Mouse (Mus musculus) hindbrain, embryonic 11.5 days (tissue): ENCODE results near the gene Camk1. TPM values are rescaled to one million over a fixed set of nuclear protein-coding genes. Genes with fewer than 3 reads are reported as not detected.

Source experiments
- ATAC-seq: fragments of 200-750 bp; cut with Nextera tagmentation; 2 replicates; pipeline ENCODE4 v1.8.0; 2017; ENCODE audit warnings: mild to moderate bottlenecking, moderate TSS enrichment, moderate library complexity; ENCODE audit not compliant: low FRiP score
- DNase-seq: peaks from one replicate; pipeline ENCODE4 v3.0.0-alpha.2; 2015; ENCODE audit warnings: low spot score
- H3K27ac ChIP-seq: fragments of 300-500 bp; sonication (generic); 2 replicates; pipeline ENCODE4 v1.5.1; 2014; ENCODE audit warnings: mild to moderate bottlenecking, low read depth, low read length
- H3K27me3 ChIP-seq: fragments of 300-500 bp; sonication (generic); 2 replicates; pipeline ENCODE4 v1.6.1; 2014; ENCODE audit warnings: mild to moderate bottlenecking, low read length, moderate library complexity, mixed read lengths; ENCODE audit not compliant: control insufficient read depth, insufficient read depth
- H3K36me3 ChIP-seq: fragments of 300-500 bp; sonication (generic); 2 replicates; pipeline ENCODE4 v1.6.1; 2014; ENCODE audit warnings: mild to moderate bottlenecking, low read length, moderate library complexity, mixed read lengths; ENCODE audit not compliant: control insufficient read depth, insufficient read depth
- H3K4me1 ChIP-seq: fragments of 300-500 bp; sonication (generic); replicated peaks from 2 replicates; pipeline ENCODE4 v1.6.1; 2014; ENCODE audit warnings: low read length, mixed read lengths; ENCODE audit not compliant: control insufficient read depth, insufficient read depth
- H3K4me2 ChIP-seq: fragments of 300-500 bp; sonication (generic); replicated peaks from 2 replicates; pipeline ENCODE4 v1.6.1; 2014; ENCODE audit warnings: mild to moderate bottlenecking, low read depth, low read length
- H3K4me3 ChIP-seq: fragments of 300-500 bp; sonication (generic); 2 replicates; pipeline ENCODE4 v1.5.1; 2014; ENCODE audit warnings: low read depth, low read length
- H3K9ac ChIP-seq: fragments of 300-500 bp; sonication (generic); 2 replicates; pipeline ENCODE4 v1.6.1; 2014; ENCODE audit warnings: low read depth, low read length
- H3K9me3 ChIP-seq: fragments of 300-500 bp; sonication (generic); 2 replicates; pipeline ENCODE4 v1.6.1; 2016; ENCODE audit warnings: low read length; ENCODE audit not compliant: control insufficient read depth
- WGBS: fragments of 180-500 bp; shearing (Covaris S2); extraction: QIAGEN DNeasy Blood & Tissue Kit; methylation state at CpG from one replicate; pipeline ENCODE4 v1.1.7; 2014; 5-methylcytosine and 5-hydroxymethylcytosine counted together
- polyA plus RNA-seq: library from polyadenylated mRNA; unstranded; fragments of >200 nt; fragmentation: Nextera tagmentation; extraction: Ambion mirVana; gene quantifications from 2 replicates; pipeline ENCODE4 v1.2.1, GENCODE M21; 2014

Gene Camk1
- polyA plus RNA-seq, 1 experiment from 2014 or later, result 57.7 TPM

DNA sequence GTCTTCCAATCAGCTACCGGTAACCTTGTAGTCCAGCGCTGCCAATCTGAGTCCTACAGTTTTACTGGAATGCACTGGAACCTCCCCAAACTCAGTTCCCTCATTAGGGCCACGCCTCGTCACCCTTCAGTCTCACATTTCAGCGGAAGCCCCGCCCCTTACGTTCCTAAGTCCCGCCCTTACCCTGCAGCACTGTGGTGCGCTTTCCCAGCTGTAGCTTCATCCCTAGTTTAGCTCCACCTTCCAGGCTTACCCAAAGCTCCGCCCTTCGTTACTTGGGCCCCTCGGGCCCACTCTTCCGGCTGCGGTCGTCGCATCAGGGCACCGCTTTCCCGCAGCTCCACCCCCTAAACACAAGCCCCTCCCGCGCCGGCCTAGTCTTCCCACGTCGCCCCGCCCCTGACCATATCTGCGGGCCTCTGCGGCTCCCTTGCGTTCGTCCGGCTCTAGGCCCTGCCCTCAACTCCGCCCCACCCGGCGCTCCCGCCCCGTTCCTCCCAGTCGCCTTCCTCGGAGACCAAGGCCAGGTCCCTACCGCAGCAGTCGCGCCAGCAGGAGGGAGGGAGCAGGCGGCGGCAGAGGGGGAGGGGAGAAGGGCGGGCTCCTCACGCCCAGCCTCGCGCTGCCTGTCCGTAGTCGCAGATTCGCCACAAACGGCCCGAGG lies 37.3 kb downstream of the Camk1 start:
- no peaks in the 10 kb centered on the region for H3K9me3 ChIP-seq
- peak overlapping the region; percentile 98 for H3K4me2 ChIP-seq
- peak overlapping the region; percentile 96 for H3K9ac ChIP-seq
- H3K27ac ChIP-seq, result peak overlapping the region; percentile 99
- ATAC-seq (peak; percentile 98), DNase-seq (peak; percentile 98)
- peaks cover 4% of the 10 kb centered on the region; the same call in 1 of the 2 replicates for H3K36me3 ChIP-seq
- H3K27me3 ChIP-seq, result no peaks in the 10 kb centered on the region
- H3K4me1 ChIP-seq, result peaks cover 10% of the 10 kb centered on the region
- WGBS, result under 1% methylated on average over 50 of the region's 50 CpGs
- H3K4me3 ChIP-seq, result peak overlapping the region; percentile 97

DNA sequence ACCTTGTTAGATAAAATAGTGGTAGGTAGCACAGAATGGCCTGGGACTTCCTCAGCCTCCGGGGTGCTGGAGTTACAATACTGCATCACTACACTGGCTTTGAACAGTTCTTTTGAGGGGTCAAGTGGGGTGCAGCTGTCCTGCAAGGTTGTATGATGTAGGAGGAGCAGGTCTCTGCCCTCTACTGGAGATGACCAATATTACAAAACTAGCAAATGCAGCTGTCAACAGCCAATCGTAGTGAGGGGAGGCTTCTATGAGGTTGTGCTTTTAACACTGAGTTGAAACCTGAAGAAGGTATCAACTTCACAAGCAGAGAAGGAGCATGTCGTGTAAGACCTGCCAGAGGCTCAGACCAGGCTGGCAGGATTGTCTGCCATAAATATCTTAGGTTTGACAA lies 41.5 kb downstream of the Camk1 start:
- H3K9ac ChIP-seq, result no peak overlapping the region
- H3K36me3 ChIP-seq, result no peaks in the 10 kb centered on the region
- no peak overlapping the region for H3K27ac ChIP-seq
- H3K4me1 ChIP-seq, result 0 out of 2 replicates have a peak, but pooled peaks cover 2% of the 10 kb centered on the region
- no peaks in the 10 kb centered on the region for H3K27me3 ChIP-seq
- no peak overlapping the region for H3K4me2 ChIP-seq
- no peak for ATAC-seq
- no peak overlapping the region for H3K4me3 ChIP-seq
- peak; percentile 49 for DNase-seq
- WGBS, result 23% methylated on average over 3 of the region's 3 CpGs
- no peaks in the 10 kb centered on the region for H3K9me3 ChIP-seq

DNA sequence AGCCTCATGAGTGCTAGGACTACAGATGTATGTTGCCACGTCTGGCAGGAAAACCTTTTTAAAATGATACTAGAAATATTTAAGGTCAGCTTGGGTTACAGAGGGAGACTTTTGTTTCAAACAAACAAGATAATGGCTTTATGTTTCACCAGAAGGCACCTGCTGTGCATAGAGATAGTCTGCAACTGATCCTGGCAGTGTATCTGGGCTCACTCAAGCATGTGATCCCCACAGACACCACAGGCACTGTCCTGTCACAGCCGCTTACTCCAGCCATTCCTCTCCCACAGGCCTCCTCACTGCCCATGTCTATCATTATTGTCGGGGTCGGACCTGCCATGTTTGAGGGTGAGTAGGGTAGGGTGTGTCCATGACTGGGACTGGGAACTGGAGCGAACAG lies 42.4 kb downstream of the Camk1 start:
- H3K4me3 ChIP-seq, result no peak overlapping the region
- H3K9me3 ChIP-seq, result no peaks in the 10 kb centered on the region
- ATAC-seq (no peak), DNase-seq (no peak)
- H3K27ac ChIP-seq, result no peak overlapping the region
- no peaks in the 10 kb centered on the region for H3K36me3 ChIP-seq
- 0 out of 2 replicates have a peak, but pooled peaks cover 2% of the 10 kb centered on the region for H3K4me1 ChIP-seq
- no peak overlapping the region for H3K9ac ChIP-seq
- H3K27me3 ChIP-seq, result no peaks in the 10 kb centered on the region
- WGBS, result 81% methylated on average over 5 of the region's 5 CpGs
- no peak overlapping the region for H3K4me2 ChIP-seq

DNA sequence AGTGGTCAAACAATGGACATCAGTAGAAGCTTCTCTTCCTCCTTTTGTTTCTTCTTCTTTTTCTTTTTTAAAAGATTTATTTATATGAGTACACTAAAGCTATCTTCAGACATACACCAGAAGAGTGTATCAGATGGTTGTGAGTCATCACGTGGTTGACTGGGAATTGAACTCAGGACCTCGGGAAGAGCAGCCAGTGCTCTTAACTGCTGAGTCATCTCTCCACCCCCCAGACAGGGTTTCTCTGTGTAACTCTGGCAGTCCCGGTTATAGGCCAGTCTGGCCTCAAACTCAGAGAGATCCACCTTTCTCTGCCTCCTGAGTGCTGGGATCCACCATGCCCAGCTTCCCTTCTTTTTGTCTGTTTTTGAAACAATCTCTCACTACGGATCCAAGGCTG lies 47.1 kb downstream of the Camk1 start:
- no peak overlapping the region for H3K4me2 ChIP-seq
- H3K36me3 ChIP-seq, result no peaks in the 10 kb centered on the region
- H3K9me3 ChIP-seq, result no peaks in the 10 kb centered on the region
- no peak overlapping the region for H3K4me3 ChIP-seq
- WGBS, result 77% methylated on average over 4 of the region's 4 CpGs
- ATAC-seq (no peak), DNase-seq (no peak)
- H3K27ac ChIP-seq, result no peak overlapping the region
- H3K27me3 ChIP-seq, result no peaks in the 10 kb centered on the region
- no peaks in the 10 kb centered on the region for H3K4me1 ChIP-seq
- no peak overlapping the region for H3K9ac ChIP-seq

DNA sequence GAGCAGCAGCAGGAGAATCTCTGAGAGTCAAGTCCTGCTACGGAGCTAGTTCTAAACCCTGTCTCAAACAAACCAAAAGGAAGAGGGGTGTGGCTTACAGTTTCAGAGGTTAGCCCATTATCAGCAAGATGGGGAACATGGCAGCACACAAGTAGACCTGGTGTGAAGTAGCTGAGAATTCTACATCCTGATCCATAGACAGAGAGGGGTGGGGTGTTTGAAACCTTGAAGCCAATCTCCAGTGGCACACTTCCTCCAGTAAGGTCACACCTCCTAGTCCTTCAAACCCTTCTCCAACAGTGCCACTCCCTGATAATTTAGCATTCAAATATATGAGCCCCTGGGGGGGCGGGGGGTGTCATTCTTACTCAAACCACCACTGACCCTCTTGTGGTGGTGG lies 47.7 kb downstream of the Camk1 start:
- Histone ChIP-seq H3K27ac (no peak overlapping the region), H3K4me3 (no peak overlapping the region), H3K27me3 (no peaks in the 10 kb centered on the region), H3K4me2 (no peak overlapping the region), H3K9me3 (no peaks in the 10 kb centered on the region), H3K9ac (no peak overlapping the region), H3K4me1 (no peaks in the 10 kb centered on the region), H3K36me3 (no peaks in the 10 kb centered on the region)
- WGBS, result 87% methylated on average over 2 of the region's 2 CpGs
- ATAC-seq (no peak), DNase-seq (no peak)

DNA sequence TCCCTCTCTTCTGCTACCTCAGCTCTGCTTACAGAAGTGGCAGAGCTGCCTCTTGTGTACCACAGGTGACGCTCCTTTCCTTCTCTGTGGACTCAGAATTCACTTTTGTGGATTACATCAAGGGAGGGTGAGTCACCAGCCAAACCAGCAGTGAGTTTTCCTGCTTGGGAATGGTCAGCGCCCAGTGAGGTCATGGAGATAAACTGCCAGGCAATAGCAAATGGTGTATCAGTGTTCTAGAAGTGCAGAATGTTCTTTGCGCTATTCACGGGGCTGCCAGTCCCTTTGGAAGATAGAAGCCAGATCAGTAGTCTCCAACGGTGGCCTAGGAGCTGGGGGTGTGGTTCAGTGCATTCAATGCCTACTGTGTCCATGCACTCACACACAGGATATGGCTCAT lies 50.8 kb downstream of the Camk1 start:
- Histone ChIP-seq H3K27ac (no peak overlapping the region), H3K4me1 (no peaks in the 10 kb centered on the region), H3K9ac (no peak overlapping the region), H3K4me3 (no peak overlapping the region), H3K27me3 (no peaks in the 10 kb centered on the region), H3K36me3 (no peaks in the 10 kb centered on the region), H3K9me3 (no peaks in the 10 kb centered on the region), H3K4me2 (no peak overlapping the region)
- ATAC-seq (no peak), DNase-seq (no peak)
- WGBS, result 74% methylated on average over 5 of the region's 5 CpGs

DNA sequence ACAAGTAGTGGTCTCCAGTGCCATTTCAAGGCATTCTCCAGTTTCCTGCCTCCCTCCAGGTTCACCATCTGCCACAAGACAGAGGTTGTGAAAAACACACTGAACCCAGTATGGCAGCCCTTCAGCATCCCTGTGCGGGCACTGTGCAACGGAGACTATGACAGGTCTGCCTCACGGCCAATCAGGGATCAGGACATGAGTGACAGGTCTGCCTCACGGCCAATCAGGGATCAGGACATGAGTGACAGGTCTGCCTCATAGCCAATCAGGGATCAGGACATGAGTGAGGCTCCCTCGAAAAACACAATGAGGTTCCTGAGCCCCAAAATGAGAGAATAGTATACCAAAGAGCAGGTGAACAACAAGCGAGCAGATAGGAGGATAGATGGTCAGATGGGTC lies 53.4 kb downstream of the Camk1 start:
- H3K9me3 ChIP-seq, result no peaks in the 10 kb centered on the region
- no peak for ATAC-seq
- 71% methylated on average over 6 of the region's 6 CpGs for WGBS
- no peaks in the 10 kb centered on the region for H3K4me1 ChIP-seq
- H3K4me2 ChIP-seq, result no peak overlapping the region
- no peak overlapping the region for H3K27ac ChIP-seq
- H3K27me3 ChIP-seq, result no peaks in the 10 kb centered on the region
- H3K4me3 ChIP-seq, result no peak overlapping the region
- H3K9ac ChIP-seq, result no peak overlapping the region
- no peak for DNase-seq
- no peaks in the 10 kb centered on the region for H3K36me3 ChIP-seq

DNA sequence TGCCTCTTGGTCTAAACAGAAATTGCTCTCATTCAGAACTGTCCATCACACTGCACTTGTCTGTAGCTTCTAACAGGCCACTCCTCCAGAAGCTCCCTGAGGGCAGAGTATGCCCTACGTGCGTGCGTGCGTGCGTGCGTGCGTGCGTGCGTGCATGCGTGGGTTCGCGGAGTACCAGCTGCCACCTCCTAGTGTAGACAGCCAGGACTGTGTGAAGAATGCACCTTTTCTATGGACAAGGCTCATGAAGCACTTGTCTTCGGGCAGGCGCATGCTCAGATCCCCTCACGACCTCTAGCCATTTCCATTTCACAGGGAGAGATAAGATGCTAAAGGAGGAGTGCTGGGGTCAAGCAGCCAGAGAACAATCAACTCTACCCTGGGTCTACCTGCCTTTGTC lies 54.4 kb downstream of the Camk1 start:
- WGBS, result 92% methylated on average over 15 of the region's 15 CpGs
- H3K9ac ChIP-seq, result no peak overlapping the region
- H3K4me2 ChIP-seq, result no peak overlapping the region
- no peaks in the 10 kb centered on the region for H3K4me1 ChIP-seq
- no peaks in the 10 kb centered on the region for H3K27me3 ChIP-seq
- H3K4me3 ChIP-seq, result no peak overlapping the region
- H3K27ac ChIP-seq, result no peak overlapping the region
- ATAC-seq (no peak), DNase-seq (no peak)
- H3K36me3 ChIP-seq, result no peaks in the 10 kb centered on the region
- no peaks in the 10 kb centered on the region for H3K9me3 ChIP-seq

DNA sequence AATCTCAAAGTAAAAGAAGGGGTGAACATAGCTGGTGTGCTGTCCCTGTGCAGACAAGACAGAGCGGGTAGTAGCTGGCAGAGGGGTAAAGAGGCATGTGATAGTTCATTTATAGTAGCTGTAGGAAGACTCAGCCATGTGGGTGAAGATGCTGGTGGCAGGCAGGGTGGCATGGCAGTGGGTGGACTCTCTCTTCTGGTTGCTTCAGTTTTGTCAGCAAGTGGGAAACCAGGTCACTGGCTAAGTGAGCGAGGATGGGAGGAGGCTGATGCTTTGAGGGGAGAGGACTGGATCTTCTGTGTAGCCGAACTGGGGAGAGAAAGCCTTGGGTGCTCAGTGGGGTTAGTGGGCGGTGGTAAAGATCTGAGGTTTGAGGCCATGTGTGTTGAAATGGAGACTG lies 56.5 kb downstream of the Camk1 start:
- Histone ChIP-seq H3K36me3 (no peaks in the 10 kb centered on the region), H3K27ac (no peak overlapping the region), H3K4me3 (no peak overlapping the region), H3K9me3 (no peaks in the 10 kb centered on the region), H3K9ac (no peak overlapping the region), H3K4me1 (peaks cover 3% of the 10 kb centered on the region), H3K27me3 (peaks cover 19% of the 10 kb centered on the region), H3K4me2 (no peak overlapping the region)
- DNase-seq, result no peak
- 71% methylated on average over 4 of the region's 4 CpGs for WGBS
- ATAC-seq, result no peak
